Mouse (Mus musculus) kidney, postnatal 0 days (tissue): Measurements from ENCODE around the gene Gm49369. TPM values are rescaled to one million over a fixed set of nuclear protein-coding genes. Genes with fewer than 3 reads are reported as not detected.

Experiments
- ATAC-seq: fragments of 200-750 bp; cut with Nextera tagmentation; replicated peaks from 2 replicates; pipeline ENCODE4 v1.8.0; 2017; ENCODE audit warnings: low read depth, moderate number of reproducible peaks, moderate TSS enrichment, moderate library complexity; ENCODE audit not compliant: low FRiP score
- DNase-seq: peaks from one replicate; pipeline ENCODE4 v3.0.0-alpha.2; 2016; ENCODE audit warnings: low spot score
- H3K27ac ChIP-seq: fragments of 300-500 bp; sonication (generic); 2 replicates; pipeline ENCODE4 v1.5.1; 2014; ENCODE audit warnings: mild to moderate bottlenecking
- H3K27me3 ChIP-seq: fragments of 300-500 bp; sonication (generic); 2 replicates; pipeline ENCODE4 v1.6.1; 2014; ENCODE audit warnings: low read length, mixed read lengths; ENCODE audit not compliant: insufficient read depth
- H3K36me3 ChIP-seq: fragments of 300-500 bp; sonication (generic); 2 replicates; pipeline ENCODE4 v1.6.1; 2014; ENCODE audit warnings: low read length, mixed read lengths; ENCODE audit not compliant: insufficient read depth
- H3K4me1 ChIP-seq: fragments of 300-500 bp; sonication (generic); replicated peaks from 2 replicates; pipeline ENCODE4 v1.6.1; 2014; ENCODE audit warnings: antibody characterized with exemption, low read length, mixed read lengths; ENCODE audit not compliant: insufficient read depth
- H3K4me2 ChIP-seq: fragments of 300-500 bp; sonication (generic); 2 replicates; pipeline ENCODE4 v1.6.1; 2014; ENCODE audit warnings: mild to moderate bottlenecking, low read length, moderate library complexity, mixed read lengths
- H3K4me3 ChIP-seq: fragments of 300-500 bp; sonication (generic); replicated peaks from 2 replicates; pipeline ENCODE4 v1.5.1; 2014; ENCODE audit warnings: low read depth, low read length
- H3K9ac ChIP-seq: fragments of 300-500 bp; sonication (generic); 2 replicates; pipeline ENCODE4 v1.6.1; 2014; ENCODE audit warnings: low read depth, low read length
- H3K9me3 ChIP-seq: fragments of 300-500 bp; sonication (generic); replicated peaks from 2 replicates; pipeline ENCODE4 v1.6.1; 2016; ENCODE audit warnings: low read length, inconsistent platforms, mixed read lengths
- CTCF ChIP-seq: IDR thresholded peaks from 2 replicates; pipeline ENCODE4 v1.5.1; 2016; ENCODE audit warnings: antibody characterized with exemption, low read depth, mild to moderate bottlenecking, moderate library complexity
- WGBS: fragments of 180-500 bp; shearing (Covaris S2); extraction: QIAGEN DNeasy Blood & Tissue Kit; methylation state at CpG from one replicate; pipeline ENCODE4 v1.1.7; 2014; 5-methylcytosine and 5-hydroxymethylcytosine counted together
- polyA plus RNA-seq: library from polyadenylated mRNA; unstranded; fragments of >200 nt; fragmentation: Nextera tagmentation; extraction: Ambion mirVana; gene quantifications from 2 replicates; pipeline ENCODE4 v1.2.1, GENCODE M21; 2015

Gene Gm49369
- polyA plus RNA-seq, 1 experiment from 2014 or later, result not detected

GRCm38 (mm10) chr7:142391108-142391507, 8.6 kb upstream of the Gm49369 start:
- no peak overlapping the region for H3K4me3 ChIP-seq
- no peaks in the 10 kb centered on the region for H3K27me3 ChIP-seq
- TF ChIP-seq CTCF, result no peak
- WGBS, result 61% methylated on average over 3 of the region's 3 CpGs
- peaks cover 10% of the 10 kb centered on the region for H3K4me1 ChIP-seq
- H3K36me3 ChIP-seq, result no peaks in the 10 kb centered on the region
- DNase-seq (no peak), ATAC-seq (no peak)
- no peak overlapping the region for H3K9ac ChIP-seq
- no peaks in the 10 kb centered on the region for H3K9me3 ChIP-seq
- no peak overlapping the region for H3K4me2 ChIP-seq
- no peak overlapping the region for H3K27ac ChIP-seq

DNA sequence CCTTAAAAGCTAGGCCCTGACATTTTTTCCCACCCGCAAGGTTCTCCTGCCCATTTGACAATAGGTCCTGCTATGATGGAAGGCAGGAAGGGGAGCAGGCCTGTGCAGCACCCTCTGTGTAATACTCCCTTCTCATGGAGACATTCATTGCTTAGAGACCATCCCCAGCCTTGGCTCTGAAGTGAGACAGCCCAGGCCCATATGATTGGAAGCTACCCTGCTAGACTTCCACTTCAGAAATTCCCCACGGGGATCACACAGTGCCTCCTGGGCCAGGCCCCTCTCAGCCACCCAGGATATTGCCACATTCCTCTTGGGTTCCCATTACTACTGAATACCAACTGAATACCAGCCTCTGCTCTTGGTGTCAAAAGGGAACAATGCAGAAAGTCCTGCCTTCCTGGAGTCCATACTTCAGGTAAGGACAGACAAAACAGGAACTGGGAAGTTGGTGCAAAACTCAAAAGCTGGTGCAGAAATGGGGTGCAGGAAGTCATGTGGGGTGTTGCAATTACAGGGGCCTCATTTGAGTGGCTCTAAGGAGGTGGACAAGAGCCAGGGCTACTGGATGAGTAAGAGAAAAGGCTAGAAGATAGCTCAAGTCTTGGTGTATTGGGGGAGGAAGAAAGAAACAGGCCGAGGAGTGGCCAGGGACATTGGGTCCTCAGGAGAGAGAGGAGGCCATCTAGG, 7.6 kb upstream of the Gm49369 start:
- DNase-seq, result no peak
- no peak overlapping the region for H3K4me3 ChIP-seq
- no peaks in the 10 kb centered on the region for H3K9me3 ChIP-seq
- no peak for TF ChIP-seq CTCF
- H3K27me3 ChIP-seq, result no peaks in the 10 kb centered on the region
- no peak overlapping the region for H3K9ac ChIP-seq
- H3K4me1 ChIP-seq, result peaks cover 16% of the 10 kb centered on the region
- ATAC-seq, result no peak
- 86% methylated on average over 3 of the region's 3 CpGs for WGBS
- H3K4me2 ChIP-seq, result no peak overlapping the region
- H3K36me3 ChIP-seq, result peaks cover 3% of the 10 kb centered on the region; the same call in 1 of the 2 replicates
- H3K27ac ChIP-seq, result no peak overlapping the region

- Histone ChIP-seq H3K36me3 (peaks cover 12% of the 10 kb centered on the region), H3K9ac (no peak overlapping the region), H3K4me1 (peaks cover 16% of the 10 kb centered on the region), H3K4me3 (no peak overlapping the region), H3K9me3 (no peaks in the 10 kb centered on the region), H3K27ac (peak overlapping the region; percentile 48; the same call in 1 of the 2 replicates), H3K27me3 (no peaks in the 10 kb centered on the region), H3K4me2 (no peak overlapping the region)
- no peak for DNase-seq
- 95% methylated on average over 2 of the region's 2 CpGs for WGBS
- no peak for TF ChIP-seq CTCF
- ATAC-seq, result no peak
Observed at GRCm38 (mm10) chr7:142388740-142389139, 6.3 kb upstream of the Gm49369 start.

GRCm38 (mm10) chr7:142388198-142388597, 5.7 kb upstream of the Gm49369 start:
- no peaks in the 10 kb centered on the region for H3K27me3 ChIP-seq
- H3K9ac ChIP-seq, result no peak overlapping the region
- TF ChIP-seq CTCF, result no peak
- ATAC-seq, result no peak; the same call in 1 of the 2 replicates
- peaks cover 17% of the 10 kb centered on the region for H3K36me3 ChIP-seq
- H3K4me1 ChIP-seq, result peaks cover 16% of the 10 kb centered on the region
- 100% methylated on average over 1 of the region's 1 CpGs for WGBS
- DNase-seq, result no peak
- H3K4me3 ChIP-seq, result no peak overlapping the region; the same call in 1 of the 2 replicates
- H3K9me3 ChIP-seq, result no peaks in the 10 kb centered on the region
- peak overlapping the region; percentile 33 for H3K4me2 ChIP-seq
- peak overlapping the region; percentile 48 for H3K27ac ChIP-seq

DNA sequence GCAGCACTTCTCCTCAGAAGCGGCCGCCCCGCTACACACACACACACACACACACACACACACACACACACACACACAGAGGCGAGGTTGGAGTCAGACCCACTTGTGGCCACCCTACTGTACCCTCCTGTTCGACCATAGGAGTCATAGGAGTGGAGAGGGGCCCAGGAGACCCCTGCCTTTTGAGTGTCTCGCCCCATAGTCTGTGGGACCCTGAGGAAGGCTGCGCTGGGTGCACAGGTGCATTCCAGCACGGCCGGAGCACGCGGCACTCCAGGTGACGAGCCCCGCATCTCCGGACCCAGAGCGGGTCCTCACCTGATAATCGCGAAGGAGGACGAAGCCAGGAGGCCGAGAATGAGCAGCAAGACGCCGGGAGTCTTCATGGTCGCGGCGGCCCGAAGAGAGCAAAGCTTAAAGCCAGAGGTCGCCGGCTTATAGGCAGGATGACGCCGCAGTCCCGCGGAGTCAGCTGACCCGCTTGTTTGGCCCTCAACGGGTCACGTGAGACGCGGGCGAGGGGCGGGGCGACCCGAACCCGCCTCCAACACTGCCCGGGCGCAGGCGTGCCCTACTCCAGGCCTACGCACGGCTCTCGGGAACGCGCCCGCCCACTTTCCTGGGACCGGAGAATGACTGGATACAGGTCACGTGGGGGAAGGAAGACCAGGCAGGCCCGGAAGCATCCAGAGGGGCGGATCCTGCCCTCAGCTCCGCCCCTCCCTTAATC, 5.1 kb upstream of the Gm49369 start, which contains the start of gene Ctsd:
Gene Ctsd, minus strand, starts transcription at position 620 of the 730 bp plus-strand sequence.
- Histone ChIP-seq H3K9me3 (no peaks in the 10 kb centered on the region), H3K36me3 (peaks cover 24% of the 10 kb centered on the region), H3K4me1 (peaks cover 16% of the 10 kb centered on the region), H3K9ac (peak within 1 kb of the TSS; percentile 75), H3K4me2 (peak within 1 kb of the TSS; percentile 87), H3K27me3 (no peaks in the 10 kb centered on the region), H3K4me3 (peak within 1 kb of the TSS; percentile 61), H3K27ac (peak within 1 kb of the TSS; percentile 67)
- ATAC-seq, result peak; percentile 98
- peak; percentile 99 for DNase-seq
- 0 out of 2 replicates have a peak, but pooled peaks have one; percentile 7 for TF ChIP-seq CTCF
- WGBS, result 1% methylated on average over 55 of the region's 55 CpGs

DNA sequence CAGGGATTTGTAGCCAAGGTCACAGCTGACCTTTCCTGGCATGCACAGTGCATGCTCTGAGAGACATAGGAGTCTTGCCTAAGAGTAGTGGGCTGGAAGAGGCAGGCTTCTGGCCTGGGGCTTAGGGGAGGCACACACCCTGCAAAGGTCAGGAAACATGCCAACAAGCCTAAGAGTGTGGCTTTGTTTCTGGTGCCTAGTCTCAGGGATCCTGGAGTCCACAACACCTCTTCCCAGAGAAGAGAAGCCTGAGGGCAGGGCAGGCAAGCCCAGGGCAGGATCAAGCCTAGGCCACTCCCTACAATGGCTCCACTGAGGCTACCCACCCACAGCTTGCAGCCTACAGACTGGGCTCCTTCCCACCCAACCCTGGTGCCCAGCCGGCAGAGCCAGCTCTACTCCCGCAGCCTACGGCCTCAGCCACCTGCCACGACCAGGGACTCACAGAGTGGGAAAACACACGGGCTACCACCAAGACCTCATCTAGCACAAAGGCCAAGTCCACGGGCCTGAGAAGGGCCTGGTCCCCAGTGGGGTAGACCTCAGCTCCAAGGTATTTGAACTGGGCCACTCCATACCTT, 4.2 kb upstream of the Gm49369 start:
- peak overlapping the region; percentile 87 for H3K4me2 ChIP-seq
- WGBS, result 21% methylated on average over 6 of the region's 6 CpGs
- no peak for DNase-seq
- no peak for TF ChIP-seq CTCF
- peak overlapping the region; percentile 61 for H3K4me3 ChIP-seq
- H3K9me3 ChIP-seq, result no peaks in the 10 kb centered on the region
- H3K27ac ChIP-seq, result peak overlapping the region; percentile 67
- no peak for ATAC-seq
- H3K27me3 ChIP-seq, result no peaks in the 10 kb centered on the region
- H3K4me1 ChIP-seq, result peaks cover 16% of the 10 kb centered on the region
- H3K9ac ChIP-seq, result peak overlapping the region; percentile 75
- peaks cover 32% of the 10 kb centered on the region for H3K36me3 ChIP-seq
